Mouse (Mus musculus) liver, embryonic 14.5 days (tissue): Measurements from ENCODE around the gene Gm6020. TPM values are rescaled to one million over a fixed set of nuclear protein-coding genes. Genes with fewer than 3 reads are reported as not detected.
"Not testable (repeated sequence)": the region's sequence is repeated elsewhere in the genome, so short reads cannot be mapped to it uniquely, and the experiment has no call there.

Source experiments
- ATAC-seq: fragments of 200-750 bp; cut with Nextera tagmentation; 2 replicates; pipeline ENCODE4 v1.8.0; 2017; ENCODE audit warnings: moderate number of reproducible peaks, mild to moderate bottlenecking, moderate library complexity; ENCODE audit not compliant: insufficient read depth
- DNase-seq, 3 experiments: peaks; one replicate each; pipeline ENCODE4 v3.0.0-alpha.2; 2012 to 2013; ENCODE audit warnings: low read depth in 3 of 3, low spot score in 3 of 3
- H3K27ac ChIP-seq: fragments of 300-500 bp; sonication (generic); 2 replicates; pipeline ENCODE4 v1.5.1; 2014; ENCODE audit warnings: moderate library complexity, mild to moderate bottlenecking, control low read depth, inconsistent platforms
- H3K27me3 ChIP-seq: fragments of 300-500 bp; sonication (generic); 2 replicates; pipeline ENCODE4 v1.6.1; 2014; ENCODE audit warnings: mild to moderate bottlenecking, low read length, moderate library complexity; ENCODE audit not compliant: control insufficient read depth, insufficient read depth
- H3K36me3 ChIP-seq: fragments of 300-500 bp; sonication (generic); replicated peaks from 2 replicates; pipeline ENCODE4 v1.6.1; 2014; ENCODE audit warnings: low read depth; ENCODE audit not compliant: control insufficient read depth, insufficient read depth
- H3K4me1 ChIP-seq, 2 experiments: fragments of 200-500 bp in 1 of 2; fragments of 300-500 bp in 1 of 2; sonication (generic) in 1 of 2; replicated peaks; 2 replicates each; pipeline ENCODE4 v1.6.1; 2012 to 2014; ENCODE audit warnings: antibody characterized with exemption in 1 of 2, inconsistent platforms in 1 of 2, low read length in 1 of 2; ENCODE audit not compliant: control insufficient read depth in 2 of 2, insufficient read depth in 2 of 2
- H3K4me2 ChIP-seq: fragments of 300-500 bp; sonication (generic); 2 replicates; pipeline ENCODE4 v1.6.1; 2014; ENCODE audit warnings: low read depth, mild to moderate bottlenecking, control low read depth, moderate library complexity
- H3K4me3 ChIP-seq, 2 experiments: fragments of 200-500 bp in 1 of 2; fragments of 300-500 bp in 1 of 2; sonication (generic) in 1 of 2; 2 replicates each; pipeline ENCODE4 v1.5.1; 2012 to 2014; ENCODE audit warnings: low read depth in 2 of 2, low read length in 2 of 2, mild to moderate bottlenecking in 2 of 2, control low read depth in 1 of 2, inconsistent platforms in 1 of 2, moderate library complexity in 1 of 2; ENCODE audit not compliant: insufficient read depth in 1 of 2
- H3K9ac ChIP-seq: fragments of 300-500 bp; sonication (generic); replicated peaks from 2 replicates; pipeline ENCODE4 v1.6.1; 2014; ENCODE audit warnings: mild to moderate bottlenecking, control low read depth, moderate library complexity
- H3K9me3 ChIP-seq: fragments of 300-500 bp; sonication (generic); 2 replicates; pipeline ENCODE4 v1.6.1; 2016; ENCODE audit warnings: low read length, mixed read lengths; ENCODE audit not compliant: control insufficient read depth
- CTCF ChIP-seq: IDR thresholded peaks from 2 replicates; pipeline ENCODE4 v1.5.1; 2016; ENCODE audit warnings: antibody characterized with exemption, low read depth, control low read depth
- EP300 ChIP-seq: IDR thresholded peaks from 2 replicates; pipeline ENCODE4 v1.6.1; 2016; ENCODE audit warnings: antibody characterized with exemption, low read depth
- WGBS: fragments of 180-500 bp; shearing (Covaris S2); extraction: QIAGEN DNeasy Blood & Tissue Kit; methylation state at CpG from one replicate; pipeline ENCODE4 v1.1.7; 2014; ENCODE audit not compliant: insufficient replicate concordance; 5-methylcytosine and 5-hydroxymethylcytosine counted together
- polyA plus RNA-seq, 2 experiments: library from polyadenylated mRNA; depleted of rRNA in 1 of 2; stranded (reverse) in 1 of 2; unstranded in 1 of 2; fragments of >200 nt; fragmentation: Nextera tagmentation in 1 of 2; extraction: Ambion mirVana in 1 of 2; gene quantifications; 2 replicates each; pipeline versions ENCODE4 v1.2.1 to v1.2.3; 2012 to 2014

Gm6020 gene
- polyA plus RNA-seq, 2 experiments = not detected

GRCm38 (mm10) chr19:61151701-61152420 is 31.8 kb upstream of the Gm6020 start:
- no peaks in the 10 kb centered on the region for H3K9me3 ChIP-seq
- peak overlapping the region; percentile 40 for H3K9ac ChIP-seq
- no peaks in the 10 kb centered on the region for H3K4me1 ChIP-seq
- H3K4me3 ChIP-seq = peak overlapping the region; percentile 48 to 59
- WGBS = 2% methylated on average over 27 of the region's 27 CpGs
- H3K27ac ChIP-seq = no peak overlapping the region
- no peak for TF ChIP-seq CTCF
- TF ChIP-seq EP300 = no peak
- H3K27me3 ChIP-seq = no peaks in the 10 kb centered on the region
- peak; percentile 59 for ATAC-seq
- DNase-seq = no peak
- no peaks in the 10 kb centered on the region for H3K36me3 ChIP-seq
- H3K4me2 ChIP-seq = peak overlapping the region; percentile 75

GRCm38 (mm10) chr19:61175756-61176324 is 7.8 kb upstream of the Gm6020 start, which contains the start of gene Gm7102:
TSS of gene Gm7102 (minus strand) at chr19:61176309.
- Histone ChIP-seq H3K9ac (no peak within 1 kb of the TSS), H3K27ac (no peak within 1 kb of the TSS), H3K27me3 (no peaks in the 10 kb centered on the region), H3K36me3 (no peaks in the 10 kb centered on the region), H3K4me1 (no peaks in the 10 kb centered on the region), H3K9me3 (no peaks in the 10 kb centered on the region), H3K4me2 (peak within 1 kb of the TSS; percentile 22; the same call in 1 of the 2 replicates), H3K4me3 (peak within 1 kb of the TSS; percentile 26 to 30)
- ATAC-seq (no peak), DNase-seq (no peak)
- no peak for TF ChIP-seq EP300
- no peak for TF ChIP-seq CTCF
- 19% methylated on average over 39 of the region's 39 CpGs for WGBS

GRCm38 (mm10) chr19:61199316-61199715 is 15.6 kb downstream of the Gm6020 start:
- H3K27me3 ChIP-seq = no peaks in the 10 kb centered on the region
- ATAC-seq (no peak), DNase-seq (peak; percentile 67 to 70 (median 68))
- no peak overlapping the region for H3K27ac ChIP-seq
- no peak overlapping the region for H3K4me2 ChIP-seq
- no peaks in the 10 kb centered on the region for H3K9me3 ChIP-seq
- H3K4me3 ChIP-seq = no peak overlapping the region
- TF ChIP-seq CTCF (no peak), EP300 (no peak)
- no peaks in the 10 kb centered on the region for H3K4me1 ChIP-seq
- no peaks in the 10 kb centered on the region for H3K36me3 ChIP-seq
- H3K9ac ChIP-seq = no peak overlapping the region
- WGBS = 12% methylated on average over 13 of the region's 13 CpGs

- no peak overlapping the region for H3K4me3 ChIP-seq
- no peak overlapping the region for H3K4me2 ChIP-seq
- H3K36me3 ChIP-seq = no peaks in the 10 kb centered on the region
- H3K9ac ChIP-seq = no peak overlapping the region
- no peaks in the 10 kb centered on the region for H3K27me3 ChIP-seq
- TF ChIP-seq CTCF = no peak
- no peak for TF ChIP-seq EP300
- DNase-seq (no peak), ATAC-seq (no peak)
- H3K9me3 ChIP-seq = no peaks in the 10 kb centered on the region
- whole genome bisulfite sequencing = 11% methylated on average over 10 of the region's 10 CpGs
- no peaks in the 10 kb centered on the region for H3K4me1 ChIP-seq
- H3K27ac ChIP-seq = no peak overlapping the region
Measured at GRCm38 (mm10) chr19:61199836-61200235, 16.1 kb downstream of the Gm6020 start.

GRCm38 (mm10) chr19:61207506-61207905 is 23.8 kb downstream of the Gm6020 start:
- DNase-seq, H3K4me2 ChIP-seq, H3K4me1 ChIP-seq, H3K4me3 ChIP-seq, H3K36me3 ChIP-seq, H3K27ac ChIP-seq, H3K9ac ChIP-seq, H3K9me3 ChIP-seq, H3K27me3 ChIP-seq: not testable (repeated sequence)
- TF ChIP-seq EP300 = peak; percentile 64
- WGBS = 33% methylated on average over 6 of the region's 6 CpGs
- peak; percentile 78 for ATAC-seq
